ENCODE assay signal across 9 mouse cellular contexts in genomic region chr10:69916689-69917435, GRCm38 (mm10).
DNase-seq lines count a peak whose midpoint lies in the region; ATAC-seq and TF ChIP-seq lines count a peak whose summit lies in the region.
"Had no signal": no experiment of that assay in that cellular context is flagged by ENCODE, and none has a peak within 500 bp of the region (broad histone marks: within the 10 kb centered on the region; RNA-seq: fewer than 3 reads in every experiment).

No protein-coding gene starts in this region.

- H3K36me3 ChIP-seq in intestine, embryonic 16.5 days (ENCODE audit: control insufficient read depth, insufficient read depth, low read length), result no peaks in the 10 kb centered on the region
- no peaks in the 10 kb centered on the region for H3K36me3 ChIP-seq in liver, postnatal 0 days (replicated peaks; ENCODE audit: insufficient read depth, low read length)

- no peaks in the 10 kb centered on the region for H3K27me3 ChIP-seq in intestine, embryonic 16.5 days (replicated peaks; ENCODE audit: control insufficient read depth, insufficient read depth, low read length)
- no peaks in the 10 kb centered on the region for H3K27me3 ChIP-seq in liver, postnatal 0 days (ENCODE audit: insufficient read depth, low read length)
- H3K27me3 ChIP-seq: heart, embryonic 13.5 days had no signal

- TF ChIP-seq CTCF in liver, postnatal 0 days (IDR thresholded peaks at IDR 0.05; ENCODE audit: low read depth), result no peak

- no peak overlapping the region for H3K4me3 ChIP-seq in intestine, embryonic 16.5 days (ENCODE audit: low read length)
- no peak overlapping the region for H3K4me3 ChIP-seq in liver, postnatal 0 days (ENCODE audit: low read depth, low read length)
- H3K4me3 ChIP-seq: heart, embryonic 13.5 days had no signal

- intact Hi-C loops in heart, postnatal 25 days (cut with DNase I), result no loop called here

- peak; percentile 58 to 66 for DNase-seq in heart, adult 18-20 months
- no peak for DNase-seq in heart, postnatal 25 days (ENCODE audit: low spot score)
- peak; percentile 64 for DNase-seq in adrenal gland, postnatal 25 days
- peak; percentile 69 for DNase-seq in liver, postnatal 0 days
- no peak for DNase-seq in thymus, postnatal 4 days
- no peak for DNase-seq in thymus, postnatal 36 days
- no peak for DNase-seq in lung, postnatal 25 days (ENCODE audit: low spot score)

- no peak overlapping the region for H3K9ac ChIP-seq in intestine, embryonic 16.5 days (ENCODE audit: low read depth, low read length)
- no peak overlapping the region for H3K9ac ChIP-seq in liver, postnatal 0 days (replicated peaks)
- H3K9ac ChIP-seq: heart, embryonic 13.5 days had no signal

- H3K27ac ChIP-seq in intestine, embryonic 16.5 days (ENCODE audit: low read length), result peak overlapping the region; percentile 34
- H3K27ac ChIP-seq in liver, postnatal 0 days (ENCODE audit: low read depth), result peak overlapping the region; percentile 68
- H3K27ac ChIP-seq: heart, embryonic 13.5 days had no signal

- ATAC-seq in intestine, embryonic 16.5 days, result peak; percentile 84
- ATAC-seq in liver, postnatal 0 days, result peak; percentile 89

- TF ChIP-seq EP300 in liver, postnatal 0 days (IDR thresholded peaks at IDR 0.05; ENCODE audit: low read depth), result peak; percentile 17; the same call in 1 of the 2 replicates

- 54% methylated on average over 10 of the region's 10 CpGs for WGBS in intestine, embryonic 16.5 days
- 52% methylated on average over 10 of the region's 10 CpGs for WGBS in liver, postnatal 0 days (ENCODE audit: insufficient replicate concordance)

- H3K4me2 ChIP-seq in intestine, embryonic 16.5 days (ENCODE audit: low read depth, low read length), result no peak overlapping the region
- no peak overlapping the region for H3K4me2 ChIP-seq in liver, postnatal 0 days (ENCODE audit: low read depth, low read length)
- H3K4me2 ChIP-seq: heart, embryonic 13.5 days had no signal

- H3K9me3 ChIP-seq in intestine, embryonic 16.5 days (ENCODE audit: control insufficient read depth, low read length), result no peaks in the 10 kb centered on the region
- no peaks in the 10 kb centered on the region for H3K9me3 ChIP-seq in liver, postnatal 0 days (ENCODE audit: low read length)
- H3K9me3 ChIP-seq: heart, embryonic 13.5 days had no signal

- H3K4me1 ChIP-seq in intestine, embryonic 16.5 days (ENCODE audit: control insufficient read depth, insufficient read depth, low read length), result peaks cover 9% of the 10 kb centered on the region
- H3K4me1 ChIP-seq in liver, postnatal 0 days (ENCODE audit: insufficient read depth), result peaks cover 13% of the 10 kb centered on the region

Comparison
In these comparisons a context has a peak if more than half of its experiments do, and no peak if none do; other contexts are left out.
1. DNase-seq: peak in heart, adult 18-20 months (2 of 2), adrenal gland, postnatal 25 days (single experiment) and liver, postnatal 0 days (single experiment); none in heart, postnatal 25 days (single experiment), thymus, postnatal 4 days (single experiment), thymus, postnatal 36 days (0 of 2) and lung, postnatal 25 days (single experiment).